Mouse (Mus musculus) heart, postnatal 0 days (tissue): ENCODE measurements around the gene Tns3. TPM values are rescaled to one million over a fixed set of nuclear protein-coding genes. Genes with fewer than 3 reads are reported as not detected.

ENCODE experiments used
- ATAC-seq: fragments of 200-750 bp; cut with Nextera tagmentation; 2 replicates; pipeline ENCODE4 v1.8.0; 2017; ENCODE audit warnings: low read depth, moderate number of reproducible peaks, moderate library complexity; ENCODE audit not compliant: insufficient read depth
- DNase-seq: peaks from one replicate; pipeline ENCODE4 v3.0.0-alpha.2; 2016; ENCODE audit warnings: low spot score
- H3K27ac ChIP-seq: fragments of 300-500 bp; sonication (generic); 2 replicates; pipeline ENCODE4 v1.5.1; 2014; ENCODE audit warnings: low read depth, mild to moderate bottlenecking
- H3K27me3 ChIP-seq: fragments of 300-500 bp; sonication (generic); 2 replicates; pipeline ENCODE4 v1.6.1; 2014; ENCODE audit warnings: low read length, mixed read lengths; ENCODE audit not compliant: control insufficient read depth, insufficient read depth
- H3K36me3 ChIP-seq: fragments of 300-500 bp; sonication (generic); replicated peaks from 2 replicates; pipeline ENCODE4 v1.6.1; 2014; ENCODE audit warnings: low read length, mixed read lengths; ENCODE audit not compliant: control insufficient read depth, insufficient read depth
- H3K4me1 ChIP-seq: fragments of 300-500 bp; sonication (generic); 2 replicates; pipeline ENCODE4 v1.6.1; 2014; ENCODE audit warnings: antibody characterized with exemption; ENCODE audit not compliant: control insufficient read depth, insufficient read depth
- H3K4me2 ChIP-seq: fragments of 300-500 bp; sonication (generic); 2 replicates; pipeline ENCODE4 v1.6.1; 2014; ENCODE audit warnings: low read depth, mild to moderate bottlenecking, low read length, moderate library complexity
- H3K4me3 ChIP-seq: fragments of 300-500 bp; sonication (generic); 2 replicates; pipeline ENCODE4 v1.5.1; 2014; ENCODE audit warnings: low read depth, low read length
- H3K9ac ChIP-seq: fragments of 300-500 bp; sonication (generic); replicated peaks from 2 replicates; pipeline ENCODE4 v1.6.1; 2014; ENCODE audit warnings: low read depth, low read length, mixed read lengths
- H3K9me3 ChIP-seq: fragments of 300-500 bp; sonication (generic); replicated peaks from 2 replicates; pipeline ENCODE4 v1.6.1; 2016; ENCODE audit warnings: low read length; ENCODE audit not compliant: control insufficient read depth
- CTCF ChIP-seq: IDR thresholded peaks from 2 replicates; pipeline ENCODE4 v1.5.1; 2016; ENCODE audit warnings: antibody characterized with exemption, control low read depth, low read depth
- EP300 ChIP-seq: IDR thresholded peaks from 2 replicates; pipeline ENCODE4 v1.6.1; 2016; ENCODE audit warnings: antibody characterized with exemption, low read depth
- WGBS: fragments of 180-500 bp; shearing (Covaris S2); extraction: QIAGEN DNeasy Blood & Tissue Kit; methylation state at CpG from one replicate; pipeline ENCODE4 v1.1.7; 2014; 5-methylcytosine and 5-hydroxymethylcytosine counted together
- polyA plus RNA-seq: library from polyadenylated mRNA; unstranded; fragments of >200 nt; fragmentation: Nextera tagmentation; extraction: Ambion mirVana; gene quantifications from 2 replicates; pipeline ENCODE4 v1.2.1, GENCODE M21; 2015
- total RNA-seq: library from RNA; depleted of rRNA; stranded (reverse); fragments of >200 nt; gene quantifications from 2 replicates; pipeline ENCODE4 v1.2.3, GENCODE M21; 2014; ENCODE audit warnings: low replicate concordance; rRNA removed

Gene Tns3
- total RNA-seq (31.7 and 90.2 TPM in 2 replicates), polyA plus RNA-seq (7.6 and 7.9 TPM in 2 replicates)

- TF ChIP-seq EP300 (no peak), CTCF (peak; percentile 25)
- Histone ChIP-seq H3K4me3 (peak within 1 kb of the TSS; percentile 70), H3K9me3 (0 out of 2 replicates have a peak, but pooled peaks cover 3% of the 10 kb centered on the region), H3K9ac (peak within 1 kb of the TSS; percentile 78), H3K4me1 (peaks cover 12% of the 10 kb centered on the region; the same call in 1 of the 2 replicates), H3K4me2 (peak within 1 kb of the TSS; percentile 92), H3K36me3 (no peaks in the 10 kb centered on the region), H3K27me3 (0 out of 2 replicates have a peak, but pooled peaks cover 6% of the 10 kb centered on the region), H3K27ac (peak within 1 kb of the TSS; percentile 83)
- ATAC-seq (peak; percentile 79), DNase-seq (peak; percentile 46)
- WGBS: under 1% methylated on average over 36 of the region's 37 CpGs
Measured at GRCm38 (mm10) chr11:8664393-8664743, at the start of gene Tns3. Tns3 (minus strand) TSS chr11:8664535.

DNA sequence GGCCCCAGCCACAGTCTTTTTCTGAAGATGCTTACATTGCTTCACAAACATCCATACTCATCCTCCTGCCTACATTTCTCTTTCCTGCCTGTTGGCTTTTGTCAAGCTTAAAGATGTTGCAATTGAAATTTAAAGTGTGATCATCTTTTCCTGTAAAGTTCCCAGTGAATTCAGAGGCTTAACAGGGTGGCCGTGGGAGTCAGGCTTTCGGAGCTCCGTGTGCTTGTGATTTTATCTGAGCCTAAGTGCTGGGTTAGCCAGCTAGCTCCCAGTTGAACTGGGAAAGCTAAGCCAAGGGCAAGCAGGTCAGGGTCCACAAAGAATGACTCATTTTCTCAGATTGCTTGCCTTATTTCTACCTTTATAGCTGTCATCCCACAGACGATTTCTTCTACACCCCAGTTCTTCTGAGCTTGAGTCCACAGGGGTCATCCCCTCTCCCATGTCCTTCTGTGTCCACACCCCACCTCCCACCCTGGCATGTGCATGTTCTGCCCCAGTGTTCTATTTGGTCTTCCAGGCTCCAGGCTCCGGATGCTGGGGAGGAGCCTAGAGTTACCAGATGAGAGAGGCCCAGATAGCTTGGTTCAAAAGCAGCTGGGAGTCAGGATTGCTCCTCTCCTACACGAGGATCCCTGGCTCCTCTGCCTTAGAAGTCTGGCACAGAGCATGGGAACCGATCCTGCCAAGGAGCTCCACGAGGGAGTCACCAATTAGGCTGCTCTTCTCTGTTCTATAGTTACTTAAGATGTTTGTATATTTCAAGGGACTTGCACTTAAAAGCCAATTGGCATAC is 42.1 kb upstream of the Tns3 start:
- Histone ChIP-seq H3K9ac (no peak overlapping the region), H3K36me3 (no peaks in the 10 kb centered on the region), H3K4me2 (no peak overlapping the region), H3K27me3 (no peaks in the 10 kb centered on the region), H3K4me3 (no peak overlapping the region), H3K9me3 (no peaks in the 10 kb centered on the region), H3K4me1 (0 out of 2 replicates have a peak, but pooled peaks cover 7% of the 10 kb centered on the region), H3K27ac (no peak overlapping the region)
- DNase-seq: no peak
- TF ChIP-seq CTCF (no peak), EP300 (no peak)
- ATAC-seq: no peak
- WGBS: 43% methylated on average over 8 of the region's 8 CpGs

DNA sequence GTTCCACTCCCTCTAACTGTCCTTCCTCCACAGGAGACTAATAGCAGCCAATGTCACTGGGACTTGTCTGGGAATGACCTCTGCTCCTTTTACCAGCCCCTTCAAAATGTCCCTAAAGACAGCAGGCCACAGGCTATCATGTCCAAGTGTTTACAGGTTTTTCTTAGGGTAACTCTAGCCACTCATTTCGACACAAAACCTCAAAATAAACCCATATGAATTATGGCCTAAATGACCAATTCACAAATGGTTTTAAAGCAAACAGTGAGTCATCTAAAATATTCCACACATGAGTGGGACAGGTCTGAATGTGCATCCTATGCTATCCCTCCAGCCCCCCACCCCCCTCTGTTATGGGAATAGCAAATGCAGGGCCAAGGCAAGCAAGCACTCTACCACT is 40.8 kb upstream of the Tns3 start:
- H3K9me3 ChIP-seq: no peaks in the 10 kb centered on the region
- 91% methylated on average over 1 of the region's 1 CpGs for WGBS
- TF ChIP-seq CTCF: no peak
- TF ChIP-seq EP300: no peak
- H3K36me3 ChIP-seq: no peaks in the 10 kb centered on the region
- no peak overlapping the region for H3K27ac ChIP-seq
- ATAC-seq (no peak), DNase-seq (no peak)
- H3K4me3 ChIP-seq: no peak overlapping the region
- H3K4me1 ChIP-seq: 0 out of 2 replicates have a peak, but pooled peaks cover 10% of the 10 kb centered on the region
- no peak overlapping the region for H3K9ac ChIP-seq
- H3K27me3 ChIP-seq: no peaks in the 10 kb centered on the region
- H3K4me2 ChIP-seq: no peak overlapping the region

DNA sequence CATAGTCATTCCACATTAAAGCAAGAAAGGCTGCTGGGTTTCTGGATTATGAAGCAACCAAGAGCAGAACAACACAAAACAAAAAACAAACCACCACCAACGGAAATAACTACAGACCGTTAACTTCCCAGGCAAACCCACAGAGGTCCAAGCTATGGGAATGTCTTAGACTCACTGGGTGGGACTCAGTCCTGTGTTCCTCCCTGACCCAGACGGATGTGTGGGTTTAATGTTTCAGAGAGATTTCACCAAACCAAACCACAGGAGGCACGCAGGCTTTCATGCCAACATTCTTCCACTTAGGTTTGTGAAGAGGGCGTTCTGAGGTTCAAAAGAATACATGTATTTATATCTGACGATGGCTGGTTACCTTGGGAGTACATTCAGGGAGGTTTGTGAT is 39.5 kb upstream of the Tns3 start:
- Histone ChIP-seq H3K27ac (no peak overlapping the region), H3K36me3 (no peaks in the 10 kb centered on the region), H3K9ac (no peak overlapping the region), H3K4me2 (no peak overlapping the region), H3K27me3 (no peaks in the 10 kb centered on the region), H3K4me3 (no peak overlapping the region), H3K9me3 (no peaks in the 10 kb centered on the region), H3K4me1 (0 out of 2 replicates have a peak, but pooled peaks cover 10% of the 10 kb centered on the region)
- DNase-seq: no peak
- no peak for ATAC-seq
- 64% methylated on average over 6 of the region's 6 CpGs for WGBS
- TF ChIP-seq CTCF (no peak), EP300 (no peak)

DNA sequence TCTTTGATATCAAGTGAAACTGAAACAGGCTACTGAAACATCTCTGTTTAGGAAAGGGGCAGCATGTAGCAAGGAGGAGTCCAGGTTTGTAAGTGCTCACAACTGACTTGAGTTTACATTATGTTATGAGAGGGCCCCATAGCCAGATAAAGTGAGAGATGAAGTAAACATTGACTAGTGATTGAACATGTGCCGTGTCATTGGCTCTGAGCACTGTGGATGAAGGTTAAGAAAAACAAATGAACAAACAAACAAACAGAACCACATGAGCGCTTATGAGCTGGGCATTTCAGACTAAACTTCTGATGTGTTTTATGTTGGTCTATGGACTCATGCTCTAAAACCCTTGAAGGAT is 38.2 kb upstream of the Tns3 start:
- TF ChIP-seq EP300 (no peak), CTCF (no peak)
- H3K4me1 ChIP-seq: 0 out of 2 replicates have a peak, but pooled peaks cover 10% of the 10 kb centered on the region

More for the DNA sequence above, 38.2 kb upstream of the Tns3 start:
- Histone ChIP-seq H3K9ac (no peak overlapping the region), H3K27ac (no peak overlapping the region), H3K36me3 (no peaks in the 10 kb centered on the region), H3K27me3 (no peaks in the 10 kb centered on the region), H3K4me2 (no peak overlapping the region), H3K4me3 (no peak overlapping the region), H3K9me3 (no peaks in the 10 kb centered on the region)
- WGBS: 87% methylated on average over 2 of the region's 2 CpGs
- no peak for ATAC-seq
- DNase-seq: no peak
